In genomic region chr7:115539003-115539402, GRCm38 (mm10) we compare ENCODE assay signal across 19 mouse cellular contexts.
A peak's percentile ranks its signal among the peaks of the same experiment; 100 is the strongest.
DNase-seq lines count a peak whose midpoint lies in the region; ATAC-seq lines count a peak whose summit lies in the region.
"Had no signal": no experiment of that assay in that cellular context is flagged by ENCODE, and none has a peak within 500 bp of the region (broad histone marks: within the 10 kb centered on the region; RNA-seq: fewer than 3 reads in every experiment).

No protein-coding gene starts in this region.

- no peak overlapping the region for H3K4me3 ChIP-seq in embryonic facial prominence, embryonic 10.5 days
- no peak overlapping the region for H3K4me3 ChIP-seq in heart, embryonic 12.5 days
- H3K4me3 ChIP-seq: erythroblast, embryonic 14.5 days; midbrain, embryonic 12.5 days; stomach, embryonic 15.5 days had no signal

- no peaks in the 10 kb centered on the region for H3K36me3 ChIP-seq in embryonic facial prominence, embryonic 10.5 days (replicated peaks)
- peaks cover 18% of the 10 kb centered on the region for H3K36me3 ChIP-seq in heart, embryonic 12.5 days
- H3K36me3 ChIP-seq: stomach, embryonic 15.5 days had no signal

- no peak overlapping the region for H3K4me2 ChIP-seq in heart, embryonic 12.5 days
- H3K4me2 ChIP-seq: hindbrain, embryonic 14.5 days; midbrain, embryonic 12.5 days; stomach, embryonic 15.5 days had no signal

- peak; percentile 17 for DNase-seq in gastrocnemius, postnatal 14 days
- no peak for DNase-seq in gastrocnemius, adult 8-10 months (ENCODE audit: low spot score in 2 of 2)
- DNase-seq in B cell, adult 2 months: peak; percentile 15 to 26
- DNase-seq in embryonic facial prominence, embryonic 10.5 days (ENCODE audit: low spot score): peak; percentile 17
- peak; percentile 51 for DNase-seq in thymus, postnatal 0 days (ENCODE audit: low spot score)
- DNase-seq in right cerebral cortex, postnatal 36 days (ENCODE audit: low spot score in 2 of 2): no peak
- DNase-seq in layer of hippocampus, postnatal 25 days (ENCODE audit: extremely low spot score in 1 of 2, low spot score in 1 of 2): no peak
- DNase-seq: cerebellum, adult 11 months; forebrain, postnatal 0 days; gastrocnemius, postnatal 36 days; kidney, adult 18-20 months; kidney, postnatal 25 days had no signal

- no peaks in the 10 kb centered on the region for H3K27me3 ChIP-seq in embryonic facial prominence, embryonic 10.5 days (replicated peaks; ENCODE audit: low read depth, poor library complexity, severe bottlenecking)
- no peaks in the 10 kb centered on the region for H3K27me3 ChIP-seq in heart, embryonic 12.5 days (replicated peaks)
- H3K27me3 ChIP-seq: midbrain, embryonic 12.5 days; Patski; stomach, embryonic 15.5 days had no signal

- peaks cover 20% of the 10 kb centered on the region for H3K4me1 ChIP-seq in embryonic facial prominence, embryonic 10.5 days
- H3K4me1 ChIP-seq in heart, embryonic 12.5 days (replicated peaks): peaks cover 4% of the 10 kb centered on the region; the same call in 1 of the 2 replicates
- H3K4me1 ChIP-seq: stomach, embryonic 15.5 days had no signal

- ATAC-seq in heart, embryonic 12.5 days (ENCODE audit: insufficient number of reproducible peaks, low FRiP score): no peak
- ATAC-seq: forebrain, postnatal 0 days; Patski had no signal

- WGBS in embryonic facial prominence, embryonic 10.5 days: 50% methylated on average over 9 of the region's 9 CpGs
- 69% methylated on average over 9 of the region's 9 CpGs for WGBS in heart, embryonic 12.5 days

- no peaks in the 10 kb centered on the region for H3K9me3 ChIP-seq in embryonic facial prominence, embryonic 10.5 days
- H3K9me3 ChIP-seq in heart, embryonic 12.5 days (replicated peaks): no peaks in the 10 kb centered on the region
- H3K9me3 ChIP-seq: midbrain, embryonic 12.5 days; stomach, embryonic 15.5 days had no signal

- no peak overlapping the region for H3K27ac ChIP-seq in embryonic facial prominence, embryonic 10.5 days (replicated peaks)
- H3K27ac ChIP-seq in heart, embryonic 12.5 days (ENCODE audit: poor library complexity, severe bottlenecking): no peak overlapping the region
- H3K27ac ChIP-seq: hindbrain, embryonic 14.5 days; liver, embryonic 14.5 days; midbrain, embryonic 12.5 days; stomach, embryonic 15.5 days had no signal

- no peak overlapping the region for H3K9ac ChIP-seq in heart, embryonic 12.5 days
- H3K9ac ChIP-seq: forebrain, postnatal 0 days; hindbrain, embryonic 14.5 days; liver, embryonic 14.5 days; midbrain, embryonic 12.5 days; stomach, embryonic 15.5 days had no signal

- intact Hi-C loops in gastrocnemius, postnatal 14 days (cut with DNase I; ENCODE audit: low total_unique reads): no loop called here

Comparison
In these comparisons a context has a peak if more than half of its experiments do, and no peak if none do; other contexts are left out.
1. DNase-seq: peak in gastrocnemius, postnatal 14 days (single experiment), B cell, adult 2 months (2 of 2), embryonic facial prominence, embryonic 10.5 days (single experiment) and thymus, postnatal 0 days (single experiment); none in gastrocnemius, adult 8-10 months (0 of 2), right cerebral cortex, postnatal 36 days (0 of 2) and layer of hippocampus, postnatal 25 days (0 of 2).